Mouse (Mus musculus): ENCODE results near the gene B3galt4. TPM values are rescaled to one million over a fixed set of nuclear protein-coding genes. Genes with fewer than 3 reads are reported as not detected.
A peak's percentile ranks its signal among the peaks of the same experiment; 100 is the strongest.

The B3galt4 gene
- total and polyA plus RNA-seq, 2 experiments from 2014 or later, result 10.7 to 12.3 TPM

- H3K4me1 ChIP-seq (ENCODE audit: insufficient read depth, low read length), result no peaks in the 10 kb centered on the region
- H3K4me3 ChIP-seq (ENCODE audit: low read length), result no peak overlapping the region
- ATAC-seq, result no peak
- no peaks in the 10 kb centered on the region for H3K36me3 ChIP-seq (ENCODE audit: insufficient read depth, low read length)
- TF ChIP-seq CTCF (IDR thresholded peaks at IDR 0.05; ENCODE audit: low read depth), result no peak
- no peak overlapping the region for H3K9ac ChIP-seq (replicated peaks; ENCODE audit: low read length)
- no peak overlapping the region for H3K27ac ChIP-seq
- no peaks in the 10 kb centered on the region for H3K9me3 ChIP-seq (ENCODE audit: low read length)
- H3K27me3 ChIP-seq (ENCODE audit: insufficient read depth, low read length), result peaks cover 26% of the 10 kb centered on the region
- no peak for DNase-seq (ENCODE audit: low spot score)
- WGBS, result 76% methylated on average over 6 of the region's 6 CpGs
- H3K4me2 ChIP-seq (ENCODE audit: low read depth, low read length), result no peak overlapping the region
Measured at GRCm38 (mm10) chr17:33979512-33980050, 28.3 kb upstream of the B3galt4 start.

GRCm38 (mm10) chr17:33978631-33979031, 27.3 kb upstream of the B3galt4 start:
- ATAC-seq (0 out of 2 replicates have a peak, but pooled peaks have one; percentile 7), DNase-seq (ENCODE audit: low spot score) (peak; percentile 21)
- no peak for TF ChIP-seq CTCF (IDR thresholded peaks at IDR 0.05; ENCODE audit: low read depth)
- no peaks in the 10 kb centered on the region for H3K9me3 ChIP-seq (ENCODE audit: low read length)
- no peak overlapping the region for H3K27ac ChIP-seq
- WGBS, result 1% methylated on average over 16 of the region's 17 CpGs
- peaks cover 26% of the 10 kb centered on the region for H3K27me3 ChIP-seq (ENCODE audit: insufficient read depth, low read length)
- H3K4me2 ChIP-seq (ENCODE audit: low read depth, low read length), result peak overlapping the region; percentile 57
- peak overlapping the region; percentile 38 for H3K4me3 ChIP-seq (ENCODE audit: low read length)
- no peaks in the 10 kb centered on the region for H3K4me1 ChIP-seq (ENCODE audit: insufficient read depth, low read length)
- H3K36me3 ChIP-seq (ENCODE audit: insufficient read depth, low read length), result no peaks in the 10 kb centered on the region
- no peak overlapping the region; the same call in 1 of the 2 replicates for H3K9ac ChIP-seq (replicated peaks; ENCODE audit: low read length)

- H3K27ac ChIP-seq, result no peak overlapping the region
- H3K4me2 ChIP-seq (ENCODE audit: low read depth, low read length), result peak overlapping the region; percentile 57
- no peak for TF ChIP-seq CTCF (IDR thresholded peaks at IDR 0.05; ENCODE audit: low read depth)
- H3K9me3 ChIP-seq (ENCODE audit: low read length), result no peaks in the 10 kb centered on the region
- H3K27me3 ChIP-seq (ENCODE audit: insufficient read depth, low read length), result peaks cover 26% of the 10 kb centered on the region
- no peak for DNase-seq (ENCODE audit: low spot score)
- H3K36me3 ChIP-seq (ENCODE audit: insufficient read depth, low read length), result no peaks in the 10 kb centered on the region
- no peak for ATAC-seq
- no peak overlapping the region; the same call in 1 of the 2 replicates for H3K9ac ChIP-seq (replicated peaks; ENCODE audit: low read length)
- H3K4me3 ChIP-seq (ENCODE audit: low read length), result peak overlapping the region; percentile 38
- WGBS, result 3% methylated on average over 57 of the region's 57 CpGs
- no peaks in the 10 kb centered on the region for H3K4me1 ChIP-seq (ENCODE audit: insufficient read depth, low read length)
Measured at GRCm38 (mm10) chr17:33977861-33978557, 26.7 kb upstream of the B3galt4 start.

GRCm38 (mm10) chr17:33973572-33973971, 22.3 kb upstream of the B3galt4 start:
- H3K27me3 ChIP-seq (ENCODE audit: insufficient read depth, low read length), result peaks cover 10% of the 10 kb centered on the region
- WGBS, result 64% methylated on average over 3 of the region's 3 CpGs
- H3K4me3 ChIP-seq (ENCODE audit: low read length), result no peak overlapping the region
- H3K4me2 ChIP-seq (ENCODE audit: low read depth, low read length), result no peak overlapping the region
- no peak overlapping the region for H3K27ac ChIP-seq
- DNase-seq (ENCODE audit: low spot score) (no peak), ATAC-seq (no peak)
- H3K36me3 ChIP-seq (ENCODE audit: insufficient read depth, low read length), result no peaks in the 10 kb centered on the region
- no peaks in the 10 kb centered on the region for H3K4me1 ChIP-seq (ENCODE audit: insufficient read depth, low read length)
- H3K9ac ChIP-seq (replicated peaks; ENCODE audit: low read length), result no peak overlapping the region
- H3K9me3 ChIP-seq (ENCODE audit: low read length), result no peaks in the 10 kb centered on the region
- no peak for TF ChIP-seq CTCF (IDR thresholded peaks at IDR 0.05; ENCODE audit: low read depth)

GRCm38 (mm10) chr17:33972691-33973090, 21.4 kb upstream of the B3galt4 start:
- no peak for TF ChIP-seq CTCF (IDR thresholded peaks at IDR 0.05; ENCODE audit: low read depth)
- Histone ChIP-seq H3K9ac (replicated peaks; ENCODE audit: low read length) (no peak overlapping the region), H3K27me3 (ENCODE audit: insufficient read depth, low read length) (0 out of 2 replicates have a peak, but pooled peaks cover 4% of the 10 kb centered on the region), H3K9me3 (ENCODE audit: low read length) (no peaks in the 10 kb centered on the region), H3K4me1 (ENCODE audit: insufficient read depth, low read length) (no peaks in the 10 kb centered on the region), H3K4me3 (ENCODE audit: low read length) (no peak overlapping the region), H3K27ac (no peak overlapping the region), H3K36me3 (ENCODE audit: insufficient read depth, low read length) (no peaks in the 10 kb centered on the region), H3K4me2 (ENCODE audit: low read depth, low read length) (no peak overlapping the region)
- ATAC-seq, result no peak
- WGBS, result 13% methylated on average over 1 of the region's 1 CpGs
- peak; percentile 16 for DNase-seq (ENCODE audit: low spot score)

- no peak for ATAC-seq
- Histone ChIP-seq H3K4me1 (ENCODE audit: insufficient read depth, low read length) (no peaks in the 10 kb centered on the region), H3K27me3 (ENCODE audit: insufficient read depth, low read length) (no peaks in the 10 kb centered on the region), H3K9ac (replicated peaks; ENCODE audit: low read length) (no peak overlapping the region), H3K4me3 (ENCODE audit: low read length) (no peak overlapping the region), H3K27ac (no peak overlapping the region), H3K36me3 (ENCODE audit: insufficient read depth, low read length) (peaks cover 18% of the 10 kb centered on the region; the same call in 1 of the 2 replicates), H3K9me3 (ENCODE audit: low read length) (no peaks in the 10 kb centered on the region), H3K4me2 (ENCODE audit: low read depth, low read length) (no peak overlapping the region)
- TF ChIP-seq CTCF (IDR thresholded peaks at IDR 0.05; ENCODE audit: low read depth), result peak; percentile 32; the same call in 1 of the 2 replicates
- 77% methylated on average over 4 of the region's 4 CpGs for WGBS
- DNase-seq (ENCODE audit: low spot score), result no peak
Measured at GRCm38 (mm10) chr17:33969394-33969793, 18.1 kb upstream of the B3galt4 start.

GRCm38 (mm10) chr17:33968927-33969326, 17.6 kb upstream of the B3galt4 start:
- H3K4me2 ChIP-seq (ENCODE audit: low read depth, low read length), result no peak overlapping the region
- H3K27ac ChIP-seq, result no peak overlapping the region
- peak; percentile 46; the same call in 1 of the 2 replicates for TF ChIP-seq CTCF (IDR thresholded peaks at IDR 0.05; ENCODE audit: low read depth)
- peaks cover 18% of the 10 kb centered on the region; the same call in 1 of the 2 replicates for H3K36me3 ChIP-seq (ENCODE audit: insufficient read depth, low read length)
- H3K9me3 ChIP-seq (ENCODE audit: low read length), result no peaks in the 10 kb centered on the region
- H3K4me3 ChIP-seq (ENCODE audit: low read length), result no peak overlapping the region
- no peak overlapping the region for H3K9ac ChIP-seq (replicated peaks; ENCODE audit: low read length)
- 32% methylated on average over 5 of the region's 5 CpGs for WGBS
- no peaks in the 10 kb centered on the region for H3K27me3 ChIP-seq (ENCODE audit: insufficient read depth, low read length)
- DNase-seq (ENCODE audit: low spot score) (peak; percentile 83), ATAC-seq (peak; percentile 72)
- no peaks in the 10 kb centered on the region for H3K4me1 ChIP-seq (ENCODE audit: insufficient read depth, low read length)
